Mouse (Mus musculus) spleen, postnatal 4 days (tissue): ENCODE results near the gene Snap23.

Experiments
- DNase-seq, 2 experiments: peaks; one replicate each; pipeline ENCODE4 v3.0.0; 2022; ENCODE audit warnings: low spot score in 2 of 2

Snap23 gene

DNA sequence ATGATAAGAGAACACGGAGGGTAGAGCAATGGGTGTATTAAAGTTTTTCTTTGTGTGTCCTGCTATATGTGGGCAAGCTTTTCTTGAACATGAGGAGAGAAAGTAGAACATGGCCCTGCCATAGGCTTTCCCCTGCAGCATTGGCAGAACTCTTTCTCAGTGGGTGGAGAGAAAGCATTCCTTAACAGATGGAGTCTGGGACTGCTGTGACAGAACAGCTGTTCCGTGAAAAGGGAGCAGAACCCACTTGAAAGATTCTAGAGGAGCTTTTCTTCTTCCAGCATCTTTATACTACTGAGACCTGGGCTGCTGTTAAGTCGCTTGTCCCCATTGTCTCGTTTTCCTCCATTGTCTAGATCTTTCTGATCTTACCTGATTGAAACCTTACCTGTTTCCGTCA, 22.3 kb downstream of the Snap23 start:
- no peak for DNase-seq

- no peak for DNase-seq
Measured at GRCm38 (mm10) chr2:120592227-120592626, 24.8 kb downstream of the Snap23 start.

- no peak for DNase-seq
Measured at GRCm38 (mm10) chr2:120597734-120598133, 30.3 kb downstream of the Snap23 start.

DNA sequence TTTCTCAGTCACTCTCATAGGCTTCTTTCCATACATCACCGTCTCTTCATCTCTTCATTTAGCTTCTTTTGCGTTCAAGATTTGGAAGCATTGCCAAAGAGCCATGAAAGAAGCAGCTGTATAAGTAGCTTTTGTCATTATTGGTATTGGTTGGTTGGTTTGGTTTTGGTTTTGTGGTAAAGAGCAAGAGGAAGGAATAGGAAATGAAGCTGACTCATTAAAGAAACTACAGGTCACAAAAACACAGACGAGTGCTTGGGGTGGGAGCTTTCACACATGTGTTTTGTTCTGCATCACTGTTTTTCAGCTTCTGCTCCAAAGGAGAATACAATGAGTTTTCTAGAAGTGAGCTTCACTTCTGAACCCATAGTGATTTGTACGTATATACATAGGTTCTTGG, 32.0 kb downstream of the Snap23 start:
- no peak for DNase-seq

GRCm38 (mm10) chr2:120606021-120606690, 38.7 kb downstream of the Snap23 start:
- no peak for DNase-seq

GRCm38 (mm10) chr2:120608830-120609723, 41.6 kb downstream of the Snap23 start, which contains the start of the genes Haus2 and Lrrc57:
Haus2 (plus strand) TSS chr2:120609383.
Lrrc57 (minus strand) TSS chr2:120609520.
- DNase-seq = peak; percentile 90 to 96

GRCm38 (mm10) chr2:120616279-120617163, 49.0 kb downstream of the Snap23 start:
- DNase-seq = peak in 1 of 2 experiments; percentile 22

DNA sequence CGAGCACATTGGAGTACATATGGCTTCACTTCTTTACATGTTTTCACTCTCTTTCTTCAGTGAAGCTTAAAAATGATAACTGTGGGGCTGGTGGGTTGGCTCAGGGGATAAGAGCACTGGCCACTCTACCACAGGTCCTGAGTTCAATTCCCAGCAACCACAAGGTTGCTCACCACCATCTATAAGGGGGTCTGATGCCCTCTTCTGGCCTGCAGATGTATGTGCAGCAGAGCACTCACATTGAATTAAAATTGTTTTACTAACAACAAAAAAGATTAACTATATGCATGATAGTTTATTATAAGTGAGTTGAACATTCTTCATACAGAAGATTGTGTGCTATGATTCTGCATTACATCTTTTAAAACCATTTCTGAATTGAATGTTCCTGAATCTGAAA, 52.1 kb downstream of the Snap23 start:
- no peak for DNase-seq

DNA sequence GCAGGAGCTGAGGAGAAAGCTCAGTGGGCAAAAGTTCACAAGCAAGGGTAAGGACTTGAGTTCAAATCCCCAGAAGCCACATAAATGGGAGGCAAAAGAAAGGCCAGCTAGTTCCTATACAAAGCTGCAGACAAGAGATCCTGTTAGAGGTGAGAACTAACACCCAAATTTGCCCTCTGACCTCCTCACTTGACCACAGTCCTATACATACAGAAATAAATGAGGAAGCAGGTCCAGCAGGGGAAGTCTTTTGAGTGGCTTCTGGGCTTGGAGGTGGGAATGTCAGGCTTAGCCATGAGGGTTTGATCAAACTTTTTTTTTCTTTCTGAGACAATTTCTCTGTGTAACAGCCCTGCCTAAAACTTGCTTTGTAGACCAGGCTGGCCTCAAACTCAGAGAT, 55.4 kb downstream of the Snap23 start:
- DNase-seq = no peak

DNA sequence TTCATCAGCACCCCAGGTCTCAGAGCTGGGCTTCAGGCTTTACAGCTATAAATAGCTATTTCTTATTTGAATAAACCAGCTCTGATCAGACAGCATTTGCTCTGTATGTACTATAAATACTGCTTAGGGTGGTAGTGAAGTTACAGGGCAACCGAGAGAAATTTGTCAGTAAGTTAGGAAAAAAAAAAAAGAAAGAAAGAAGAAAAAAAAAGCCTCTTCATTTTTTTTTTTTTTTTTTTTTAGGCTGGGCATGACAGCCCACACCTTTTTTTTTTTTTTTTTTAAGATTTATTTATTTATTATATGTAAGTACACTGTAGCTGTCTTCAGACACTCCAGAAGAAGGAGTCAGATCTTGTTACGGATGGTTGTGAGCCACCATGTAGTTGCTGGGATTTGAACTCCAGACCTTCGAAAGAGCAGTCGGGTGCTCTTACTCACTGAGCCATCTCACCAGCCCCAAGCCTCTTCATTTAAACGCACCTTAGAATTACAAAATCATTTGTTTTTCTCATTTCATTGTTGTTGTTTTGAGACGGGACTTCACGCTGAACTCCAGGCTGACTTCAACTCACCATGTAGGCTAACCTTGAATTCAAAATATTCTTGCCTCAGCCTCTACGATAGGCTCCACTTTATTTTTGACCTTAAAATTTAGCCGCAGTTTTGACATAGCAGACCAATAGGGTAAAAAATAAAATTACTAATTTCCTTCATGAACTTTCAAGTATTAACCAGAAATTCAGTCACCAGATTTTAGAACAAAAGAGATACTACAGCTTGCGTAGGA, 60.8 kb downstream of the Snap23 start:
- DNase-seq = no peak

- DNase-seq = peak; percentile 97 to 98
Measured at GRCm38 (mm10) chr2:120628886-120629735, 61.6 kb downstream of the Snap23 start, which contains the start of gene Stard9. Stard9 (plus strand) TSS chr2:120629121.

DNA sequence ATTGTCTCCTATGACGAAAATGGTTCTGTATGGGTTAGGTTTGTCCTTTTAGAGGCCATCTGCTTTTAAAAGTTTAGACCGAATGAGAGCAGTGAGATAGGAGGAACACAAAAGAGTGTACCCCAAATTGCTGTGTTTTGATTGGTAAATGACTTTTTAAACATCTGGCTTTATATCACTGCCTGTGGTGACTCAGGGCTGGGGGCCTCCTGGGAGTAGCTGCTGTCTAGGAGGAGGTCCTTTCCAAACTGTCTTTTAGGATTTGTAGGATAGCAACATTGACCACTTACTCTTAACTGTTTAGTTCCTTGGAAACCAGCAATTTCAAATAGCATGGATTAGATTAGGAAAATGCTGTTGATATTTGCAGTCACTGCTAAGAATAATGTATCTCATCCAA, 62.8 kb downstream of the Snap23 start:
- DNase-seq = no peak

DNA sequence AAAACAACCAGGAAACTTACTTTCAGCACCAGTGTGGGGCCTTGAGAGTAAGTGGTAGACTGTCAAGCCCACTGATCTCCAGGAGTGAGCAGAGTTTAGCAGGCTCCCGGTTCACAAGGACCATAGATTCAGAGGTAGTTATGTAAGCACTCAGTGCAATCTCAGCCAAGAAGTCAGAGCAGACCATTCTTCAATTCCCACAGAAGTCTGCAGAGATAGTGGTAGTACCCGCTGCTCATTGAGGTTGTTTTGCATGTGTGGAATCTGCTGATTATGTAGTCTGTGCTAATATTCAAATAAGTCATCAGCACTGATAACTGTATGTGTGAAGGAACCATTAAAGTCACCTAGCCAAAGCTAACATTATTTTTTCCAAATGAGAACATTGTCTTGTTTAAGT, 63.2 kb downstream of the Snap23 start:
- no peak for DNase-seq

DNA sequence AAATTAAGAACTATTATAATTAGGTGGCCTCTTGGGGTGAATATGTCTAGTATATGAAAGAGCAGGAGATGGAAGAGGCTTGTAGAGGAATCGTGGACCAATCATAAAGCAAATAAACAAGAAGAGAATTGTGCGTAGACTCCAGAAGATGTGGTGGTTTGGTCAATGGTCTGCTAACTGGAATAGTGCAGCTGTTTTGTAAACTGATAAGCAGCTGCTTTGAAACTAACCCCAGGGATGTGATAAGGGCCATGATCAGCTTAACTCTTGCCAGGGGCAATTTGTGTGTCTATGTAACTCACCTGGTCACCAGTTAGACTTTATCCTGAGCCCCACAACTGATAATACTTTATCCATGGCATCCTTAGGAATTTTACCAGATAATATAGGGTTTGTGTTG, 64.0 kb downstream of the Snap23 start:
- DNase-seq = no peak

GRCm38 (mm10) chr2:120631957-120632356, 64.5 kb downstream of the Snap23 start:
- DNase-seq = no peak

GRCm38 (mm10) chr2:120640835-120641234, 73.4 kb downstream of the Snap23 start:
- no peak for DNase-seq

- DNase-seq = no peak
Measured at GRCm38 (mm10) chr2:120643836-120644235, 76.4 kb downstream of the Snap23 start.

DNA sequence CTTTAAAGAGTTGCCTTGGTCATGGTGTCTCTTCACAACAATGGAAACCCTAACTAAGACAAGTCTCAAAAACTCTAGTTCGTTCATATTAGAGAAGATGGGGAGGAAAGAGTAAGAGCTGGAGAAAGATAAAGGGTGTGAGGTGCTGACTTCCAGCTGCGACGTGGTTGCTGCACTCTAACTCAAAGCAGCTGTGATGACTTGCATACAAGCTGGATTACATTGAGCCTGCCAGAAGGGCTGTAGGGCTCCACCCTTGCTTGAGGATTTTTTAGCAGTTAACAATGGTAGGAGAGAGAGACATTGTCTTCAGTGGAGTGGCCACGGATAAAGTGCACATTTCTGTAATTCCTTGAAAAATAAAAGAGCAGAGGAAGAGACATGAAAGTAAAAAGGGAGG, 79.3 kb downstream of the Snap23 start:
- DNase-seq = no peak
